Mouse (Mus musculus) CH12.LX (cell line): ENCODE measurements around the gene Astn2. TPM values are rescaled to one million over a fixed set of nuclear protein-coding genes. Genes with fewer than 3 reads are reported as not detected.

Experiments used
- DNase-seq: peaks from one replicate; pipeline ENCODE4 v3.0.0-alpha.2; 2013; ENCODE audit errors: extremely low read depth
- H3K27ac ChIP-seq: 2 replicates; pipeline ENCODE4 v1.5.1; 2012; ENCODE audit warnings: low read depth, mild to moderate bottlenecking, control low read depth, moderate library complexity; ENCODE audit not compliant: insufficient read depth
- H3K27me3 ChIP-seq: replicated peaks from 2 replicates; pipeline ENCODE3; 2012; ENCODE audit warnings: inconsistent platforms
- H3K36me3 ChIP-seq, 2 experiments: replicated peaks in 1 of 2; 2 replicates each; pipeline versions ENCODE3 to v1.6.1; 2012; ENCODE audit warnings: inconsistent platforms in 1 of 2, low read length in 1 of 2, mild to moderate bottlenecking in 1 of 2, mixed read lengths in 1 of 2, moderate library complexity in 1 of 2; ENCODE audit not compliant: control insufficient read depth in 1 of 2, insufficient read depth in 1 of 2
- H3K4me1 ChIP-seq, 2 experiments: 2 replicates each; pipeline ENCODE4 v1.6.1; 2012; ENCODE audit warnings: inconsistent platforms in 1 of 2, moderate library complexity in 1 of 2; ENCODE audit not compliant: insufficient read depth in 2 of 2, control insufficient read depth in 1 of 2
- H3K4me2 ChIP-seq: 2 replicates; pipeline ENCODE4 v1.6.1; 2012; ENCODE audit warnings: low read depth, mild to moderate bottlenecking, control low read depth; ENCODE audit not compliant: poor library complexity, insufficient read depth, severe bottlenecking
- H3K4me3 ChIP-seq, 3 experiments: fragments of 150-350 bp in 1 of 3; sonication (generic) in 1 of 3; replicated peaks in 1 of 3; 2 replicates each; pipeline versions ENCODE3 to v1.5.1; 2011 to 2012; ENCODE audit warnings: low read depth in 2 of 3, low read length in 2 of 3, mild to moderate bottlenecking in 2 of 3, moderate library complexity in 2 of 3, control low read depth in 1 of 3, improper control_type of control experiment in 1 of 3, inconsistent platforms in 1 of 3, mixed read lengths in 1 of 3; ENCODE audit not compliant: poor library complexity in 1 of 3
- H3K79me2 ChIP-seq: replicated peaks from 2 replicates; pipeline ENCODE4 v1.6.1; 2012; ENCODE audit warnings: mild to moderate bottlenecking, moderate library complexity; ENCODE audit not compliant: control insufficient read depth, poor library complexity, insufficient read depth, severe bottlenecking; ENCODE audit errors: extremely low read depth
- H3K9ac ChIP-seq: 2 replicates; pipeline ENCODE4 v1.6.1; 2012; ENCODE audit warnings: low read depth, mild to moderate bottlenecking, control low read depth, moderate library complexity; ENCODE audit not compliant: insufficient read depth
- H3K9me3 ChIP-seq: replicated peaks from 2 replicates; pipeline ENCODE3; 2012; ENCODE audit warnings: low read length, inconsistent platforms, mixed read lengths
- CHD1 ChIP-seq: IDR thresholded peaks from 2 replicates; pipeline ENCODE4 v1.6.1; 2012; ENCODE audit warnings: low read depth, low read length, improper control_type of control experiment, inconsistent platforms
- CHD2 ChIP-seq: IDR thresholded peaks from 2 replicates; pipeline ENCODE4 v1.6.1; 2011; ENCODE audit warnings: low read length, improper control_type of control experiment
- CTCF ChIP-seq, 2 experiments: IDR thresholded peaks in 1 of 2; conservative IDR thresholded peaks in 1 of 2; 2 replicates each; pipeline ENCODE4 v1.5.1; 2011 to 2012; ENCODE audit warnings: low read depth in 2 of 2, low read length in 2 of 2, improper control_type of control experiment in 1 of 2, inconsistent platforms in 1 of 2, mild to moderate bottlenecking in 1 of 2, moderate library complexity in 1 of 2
- HCFC1 ChIP-seq: IDR thresholded peaks from 2 replicates; pipeline ENCODE4 v1.6.1; 2012; ENCODE audit warnings: low read depth, mild to moderate bottlenecking, inconsistent platforms, low read length, improper control_type of control experiment
- JUN ChIP-seq: IDR thresholded peaks from 2 replicates; pipeline ENCODE4 v1.6.1; 2011; ENCODE audit warnings: low read depth, mild to moderate bottlenecking, low read length, improper control_type of control experiment, moderate library complexity; ENCODE audit not compliant: insufficient read depth
- MEF2A ChIP-seq: IDR thresholded peaks from 2 replicates; pipeline ENCODE4 v1.6.1; 2014; ENCODE audit warnings: low read depth, mild to moderate bottlenecking, inconsistent platforms, low read length, improper control_type of control experiment, borderline replicate concordance
- MXI1 ChIP-seq: IDR thresholded peaks from 2 replicates; pipeline ENCODE4 v1.6.1; 2011; ENCODE audit warnings: mild to moderate bottlenecking, low read depth, low read length, improper control_type of control experiment
- NRF1 ChIP-seq: IDR thresholded peaks from 2 replicates; pipeline ENCODE4 v1.6.1; 2014; ENCODE audit warnings: low read depth, mild to moderate bottlenecking, inconsistent platforms, low read length, improper control_type of control experiment, moderate library complexity
- RCOR1 ChIP-seq: conservative IDR thresholded peaks from 2 replicates; pipeline ENCODE4 v1.6.1; 2012; ENCODE audit warnings: low read depth, mild to moderate bottlenecking, inconsistent platforms, low read length, improper control_type of control experiment
- SIN3A ChIP-seq: IDR thresholded peaks from 2 replicates; pipeline ENCODE4 v1.6.1; 2012; ENCODE audit warnings: low read length, improper control_type of control experiment, inconsistent platforms
- SMC3 ChIP-seq: IDR thresholded peaks from 2 replicates; pipeline ENCODE4 v1.6.1; 2011; ENCODE audit warnings: low read depth, low read length, improper control_type of control experiment
- UBTF ChIP-seq: IDR thresholded peaks from 2 replicates; pipeline ENCODE4 v1.6.1; 2012; ENCODE audit warnings: low read depth, mild to moderate bottlenecking, inconsistent platforms, low read length, improper control_type of control experiment, moderate library complexity
- ZMIZ1 ChIP-seq: IDR thresholded peaks from 2 replicates; pipeline ENCODE4 v1.6.1; 2012; ENCODE audit warnings: low read depth, mild to moderate bottlenecking, inconsistent platforms, low read length, improper control_type of control experiment
- ZNF384 ChIP-seq: IDR thresholded peaks from 2 replicates; pipeline ENCODE4 v1.6.1; 2012; ENCODE audit warnings: low read depth, low read length, improper control_type of control experiment, inconsistent platforms
- dilution Hi-C: fragments of 300-500 bp; cut with MboI; formaldehyde crosslinking; loops from 2 replicates; pipeline ENCODE4 v1.14.3; 2020; ENCODE audit warnings: low sequenced_read_pairs; ENCODE audit not compliant: extremely low pct_unique_long_range_greater_than_20kb, extremely low pct_ligation_motif_present
- in situ Hi-C: fragments of 300-500 bp; cut with MboI; formaldehyde crosslinking; loops from 3 replicates; pipeline ENCODE4 v1.14.3; 2019; ENCODE audit warnings: low sequenced_read_pairs, low pct_ligation_motif_present, low pct_unique_long_range_greater_than_20kb, mixed read lengths
- polyA plus RNA-seq: library from polyadenylated mRNA; unstranded; fragments of >175 nt; gene quantifications from 2 replicates; pipeline ENCODE4 v1.2.1, GENCODE M21; 2012; ENCODE audit warnings: low read depth; ENCODE audit not compliant: insufficient read length
- total RNA-seq, 2 experiments: library from RNA; depleted of rRNA; stranded (reverse); fragments of 300-350 nt in 1 of 2; fragments of >200 nt in 1 of 2; gene quantifications; 2 replicates each; pipeline ENCODE4 v1.2.3; 2012 to 2014

Astn2 gene
- total and polyA plus RNA-seq, 3 experiments: not detected

DNA sequence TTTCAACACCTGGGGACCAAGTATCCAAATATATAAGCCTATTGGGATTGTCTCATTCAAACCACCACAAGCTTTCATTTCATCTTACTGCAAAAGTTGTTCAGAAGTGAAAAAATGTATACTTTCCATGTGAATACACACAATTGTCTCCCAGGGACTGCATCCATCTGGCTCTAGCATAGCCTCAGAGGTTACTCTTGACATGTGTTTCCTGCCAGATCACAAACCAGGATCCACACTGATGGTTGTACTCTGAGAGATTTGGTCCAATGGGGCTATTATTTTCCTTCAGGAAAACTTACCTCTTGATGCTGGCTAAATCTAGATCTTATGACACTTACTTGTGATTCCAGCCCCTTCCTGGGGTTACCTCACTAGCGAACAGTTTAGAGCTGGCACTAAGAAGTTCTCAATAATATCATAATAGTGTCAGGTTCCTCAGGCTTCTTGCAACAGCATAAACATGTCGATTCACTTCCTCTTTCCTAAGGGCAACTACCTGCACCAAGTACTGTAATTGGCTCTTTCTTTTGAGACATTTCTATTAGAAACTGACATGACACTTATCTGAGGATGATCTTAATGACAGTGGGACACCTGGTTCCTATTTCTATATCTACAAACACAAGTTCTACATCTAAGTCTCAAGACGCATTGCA lies 361.3 kb downstream of the Astn2 start:
- H3K4me3 ChIP-seq: no peak overlapping the region
- H3K4me2 ChIP-seq: no peak overlapping the region
- H3K27ac ChIP-seq: no peak overlapping the region
- H3K4me1 ChIP-seq: no peaks in the 10 kb centered on the region
- no peak overlapping the region for H3K9ac ChIP-seq
- peaks cover 33% of the 10 kb centered on the region for H3K9me3 ChIP-seq
- dilution Hi-C loops: no loop called here
- DNase-seq: no peak
- TF ChIP-seq ZMIZ1: no peak
- TF ChIP-seq UBTF: no peak
- TF ChIP-seq NRF1: no peak
- TF ChIP-seq ZNF384: no peak
- TF ChIP-seq HCFC1: no peak
- no peak for TF ChIP-seq MXI1
- TF ChIP-seq CHD2: no peak
- no peak for TF ChIP-seq SIN3A
- no peak for TF ChIP-seq JUN
- TF ChIP-seq CHD1: no peak
- TF ChIP-seq MEF2A: no peak
- TF ChIP-seq, all 38 proteins: peak for 0
- in situ Hi-C loops: no loop called here
- Histone ChIP-seq H3K27me3 (no peaks in the 10 kb centered on the region), H3K36me3 (no peaks in the 10 kb centered on the region), H3K79me2 (no peaks in the 10 kb centered on the region)

DNA sequence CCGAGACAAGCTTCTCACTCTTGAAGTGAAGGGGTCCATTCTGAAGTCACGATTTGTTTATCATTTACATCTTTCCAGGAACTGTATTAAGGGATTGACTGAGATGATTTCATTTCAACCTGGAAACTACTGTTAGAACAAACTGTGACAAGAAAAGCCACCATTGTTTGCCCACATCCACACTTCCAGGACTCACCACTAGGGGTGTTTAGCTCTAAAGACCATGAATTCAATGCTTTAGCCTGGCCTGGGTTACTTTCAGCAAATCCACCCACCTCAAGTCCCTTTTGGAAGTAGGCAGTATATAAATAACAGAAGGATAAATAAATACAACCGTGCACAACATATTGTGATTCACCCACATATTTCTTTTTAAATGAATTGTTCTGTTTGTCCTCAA lies 370.6 kb downstream of the Astn2 start:
- H3K4me3 ChIP-seq: no peak overlapping the region
- H3K4me2 ChIP-seq: no peak overlapping the region
- H3K27ac ChIP-seq: no peak overlapping the region
- no peaks in the 10 kb centered on the region for H3K27me3 ChIP-seq
- dilution Hi-C loops: no loop called here
- no peaks in the 10 kb centered on the region for H3K4me1 ChIP-seq
- H3K9me3 ChIP-seq: peaks cover 44% of the 10 kb centered on the region
- TF ChIP-seq CTCF (conservative IDR thresholded peaks at IDR 0.05 in 1 of 2, IDR thresholded peaks at IDR 0.05 in 1 of 2; ENCODE audit: low read depth in 2 of 2, low read length in 2 of 2) (0 out of 4 replicates have a peak, but pooled peaks of 1 of the 2 experiments have one; percentile 9), SMC3 (no peak)
- TF ChIP-seq, all 38 proteins: peak for 1
- no peak for DNase-seq
- in situ Hi-C loops: no loop called here
- Histone ChIP-seq H3K9ac (no peak overlapping the region), H3K36me3 (no peaks in the 10 kb centered on the region), H3K79me2 (no peaks in the 10 kb centered on the region)

DNA sequence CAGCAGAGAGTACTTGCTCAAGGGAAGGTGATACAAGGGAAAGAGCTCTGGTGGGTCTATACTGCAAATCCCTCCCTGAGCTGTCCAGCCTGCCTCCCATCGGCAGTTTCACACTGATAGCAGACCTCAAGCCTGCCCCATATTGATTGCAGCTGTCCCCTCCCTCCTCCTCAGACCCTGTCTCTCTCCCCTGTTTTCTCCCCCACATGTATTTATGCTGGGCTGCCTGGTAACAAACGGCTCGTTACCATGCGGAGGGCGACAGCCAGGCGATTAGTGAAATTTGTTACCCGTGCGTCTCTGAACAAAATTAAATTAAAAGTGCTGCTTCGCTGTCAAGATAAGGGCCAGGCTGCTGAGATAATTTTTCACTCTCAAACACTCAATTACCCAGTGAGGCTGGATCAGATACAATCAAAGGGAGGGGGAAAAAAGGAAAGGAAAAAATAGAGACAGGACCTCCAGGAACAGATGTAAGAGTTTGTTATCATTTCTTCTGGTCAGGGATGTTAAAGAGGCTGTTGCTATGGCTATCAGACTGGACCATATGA lies 373.0 kb downstream of the Astn2 start:
- Histone ChIP-seq H3K4me1 (no peaks in the 10 kb centered on the region), H3K9me3 (peaks cover 54% of the 10 kb centered on the region), H3K4me3 (no peak overlapping the region), H3K36me3 (no peaks in the 10 kb centered on the region), H3K27ac (no peak overlapping the region), H3K79me2 (no peaks in the 10 kb centered on the region), H3K9ac (no peak overlapping the region), H3K4me2 (no peak overlapping the region), H3K27me3 (no peaks in the 10 kb centered on the region)
- TF ChIP-seq SIN3A (no peak), MXI1 (no peak), RCOR1 (no peak)
- dilution Hi-C loops: no loop called here
- in situ Hi-C loops: no loop called here
- no peak for DNase-seq
